Mouse (Mus musculus) limb, embryonic 11.5 days (tissue): ENCODE measurements around the gene Slc22a20. TPM values are rescaled to one million over a fixed set of nuclear protein-coding genes. Genes with fewer than 3 reads are reported as not detected.

Experiments
- ATAC-seq: fragments of 200-750 bp; cut with Nextera tagmentation; 2 replicates; pipeline ENCODE4 v1.8.0; 2017; ENCODE audit warnings: low read depth; ENCODE audit not compliant: insufficient number of reproducible peaks, low FRiP score, low TSS enrichment
- DNase-seq: peaks from one replicate; pipeline ENCODE4 v3.0.0-alpha.2; 2015; ENCODE audit warnings: low spot score
- H3K27ac ChIP-seq: fragments of 300-500 bp; sonication (generic); replicated peaks from 2 replicates; pipeline ENCODE4 v1.5.1; 2014; ENCODE audit warnings: low read depth, mild to moderate bottlenecking, low read length
- H3K27me3 ChIP-seq: fragments of 300-500 bp; sonication (generic); 2 replicates; pipeline ENCODE4 v1.6.1; 2014; ENCODE audit warnings: mild to moderate bottlenecking, low read length, mixed read lengths; ENCODE audit not compliant: control insufficient read depth, insufficient read depth
- H3K36me3 ChIP-seq: fragments of 300-500 bp; sonication (generic); 2 replicates; pipeline ENCODE4 v1.6.1; 2014; ENCODE audit warnings: mild to moderate bottlenecking, low read length, moderate library complexity, mixed read lengths; ENCODE audit not compliant: control insufficient read depth, insufficient read depth
- H3K4me1 ChIP-seq: fragments of 300-500 bp; sonication (generic); 2 replicates; pipeline ENCODE4 v1.6.1; 2014; ENCODE audit warnings: low read length, mixed read lengths; ENCODE audit not compliant: control insufficient read depth, insufficient read depth
- H3K4me2 ChIP-seq: fragments of 300-500 bp; sonication (generic); 2 replicates; pipeline ENCODE4 v1.6.1; 2014; ENCODE audit warnings: low read depth, mild to moderate bottlenecking, moderate library complexity; ENCODE audit not compliant: severe bottlenecking
- H3K4me3 ChIP-seq: fragments of 300-500 bp; sonication (generic); 2 replicates; pipeline ENCODE4 v1.5.1; 2014; ENCODE audit warnings: low read depth, low read length
- H3K9ac ChIP-seq: fragments of 300-500 bp; sonication (generic); 2 replicates; pipeline ENCODE4 v1.6.1; 2014; ENCODE audit warnings: mild to moderate bottlenecking, low read length
- H3K9me3 ChIP-seq: fragments of 300-500 bp; sonication (generic); 2 replicates; pipeline ENCODE4 v1.6.1; 2016; ENCODE audit warnings: low read length; ENCODE audit not compliant: control insufficient read depth
- WGBS: fragments of 180-500 bp; shearing (Covaris S2); extraction: QIAGEN DNeasy Blood & Tissue Kit; methylation state at CpG from one replicate; pipeline ENCODE4 v1.1.7; 2014; 5-methylcytosine and 5-hydroxymethylcytosine counted together
- polyA plus RNA-seq: library from polyadenylated mRNA; unstranded; fragments of >200 nt; fragmentation: Nextera tagmentation; extraction: Ambion mirVana; gene quantifications from 2 replicates; pipeline ENCODE4 v1.2.1, GENCODE M21; 2014

The Slc22a20 gene
- polyA plus RNA-seq, 1 experiment from 2014 or later: not detected

GRCm38 (mm10) chr19:6016532-6016931 lies 30.6 kb upstream of the Slc22a20 start:
- Histone ChIP-seq H3K9ac (no peak overlapping the region; the same call in 1 of the 2 replicates), H3K9me3 (no peaks in the 10 kb centered on the region), H3K4me1 (peaks cover 4% of the 10 kb centered on the region; the same call in 1 of the 2 replicates), H3K27me3 (peaks cover 8% of the 10 kb centered on the region; the same call in 1 of the 2 replicates), H3K4me3 (no peak overlapping the region), H3K27ac (no peak overlapping the region), H3K36me3 (no peaks in the 10 kb centered on the region), H3K4me2 (no peak overlapping the region)
- ATAC-seq (no peak), DNase-seq (peak; percentile 32)
- WGBS: 34% methylated on average over 7 of the region's 7 CpGs

- DNase-seq (peak; percentile 82), ATAC-seq (peak; percentile 76)
- no peaks in the 10 kb centered on the region for H3K9me3 ChIP-seq
- H3K27ac ChIP-seq: no peak within 1 kb of the TSS
- H3K9ac ChIP-seq: peak within 1 kb of the TSS; percentile 63
- H3K4me3 ChIP-seq: peak within 1 kb of the TSS; percentile 42
- peaks cover 4% of the 10 kb centered on the region; the same call in 1 of the 2 replicates for H3K4me1 ChIP-seq
- peaks cover 8% of the 10 kb centered on the region; the same call in 1 of the 2 replicates for H3K27me3 ChIP-seq
- H3K4me2 ChIP-seq: peak within 1 kb of the TSS; percentile 85
- no peaks in the 10 kb centered on the region for H3K36me3 ChIP-seq
- WGBS: 2% methylated on average over 40 of the region's 40 CpGs
Measured at GRCm38 (mm10) chr19:6015511-6016315, 29.8 kb upstream of the Slc22a20 start, which contains the start of gene Capn1. Capn1 (minus strand) TSS chr19:6015897.

GRCm38 (mm10) chr19:6014991-6015510 lies 29.1 kb upstream of the Slc22a20 start:
- peak; percentile 48 for DNase-seq
- 2% methylated on average over 16 of the region's 18 CpGs for WGBS
- peaks cover 4% of the 10 kb centered on the region; the same call in 1 of the 2 replicates for H3K4me1 ChIP-seq
- peak overlapping the region; percentile 63 for H3K9ac ChIP-seq
- H3K27me3 ChIP-seq: peaks cover 8% of the 10 kb centered on the region; the same call in 1 of the 2 replicates
- H3K9me3 ChIP-seq: no peaks in the 10 kb centered on the region
- peak overlapping the region; percentile 85 for H3K4me2 ChIP-seq
- peak overlapping the region; percentile 42 for H3K4me3 ChIP-seq
- peak; percentile 23 for ATAC-seq
- H3K27ac ChIP-seq: no peak overlapping the region
- no peaks in the 10 kb centered on the region for H3K36me3 ChIP-seq

GRCm38 (mm10) chr19:6013691-6014090 lies 27.7 kb upstream of the Slc22a20 start:
- Histone ChIP-seq H3K4me2 (no peak overlapping the region), H3K27me3 (peaks cover 8% of the 10 kb centered on the region; the same call in 1 of the 2 replicates), H3K9ac (no peak overlapping the region), H3K9me3 (no peaks in the 10 kb centered on the region), H3K27ac (no peak overlapping the region), H3K4me3 (no peak overlapping the region), H3K36me3 (no peaks in the 10 kb centered on the region), H3K4me1 (peaks cover 4% of the 10 kb centered on the region; the same call in 1 of the 2 replicates)
- no peak for ATAC-seq
- no peak for DNase-seq
- WGBS: 84% methylated on average over 10 of the region's 10 CpGs

GRCm38 (mm10) chr19:6009137-6009536 lies 23.2 kb upstream of the Slc22a20 start:
- ATAC-seq (no peak), DNase-seq (no peak)
- H3K4me3 ChIP-seq: no peak overlapping the region
- no peak overlapping the region for H3K4me2 ChIP-seq
- no peaks in the 10 kb centered on the region for H3K9me3 ChIP-seq
- no peak overlapping the region for H3K9ac ChIP-seq
- no peak overlapping the region for H3K27ac ChIP-seq
- H3K27me3 ChIP-seq: no peaks in the 10 kb centered on the region
- H3K4me1 ChIP-seq: no peaks in the 10 kb centered on the region; the same call in 1 of the 2 replicates
- WGBS: 77% methylated on average over 8 of the region's 8 CpGs
- H3K36me3 ChIP-seq: no peaks in the 10 kb centered on the region

GRCm38 (mm10) chr19:6007013-6007412 lies 21.1 kb upstream of the Slc22a20 start:
- 55% methylated on average over 13 of the region's 13 CpGs for WGBS
- no peak for ATAC-seq
- H3K36me3 ChIP-seq: no peaks in the 10 kb centered on the region

GRCm38 (mm10) chr19:6005541-6005940 lies 19.6 kb upstream of the Slc22a20 start:
- 74% methylated on average over 11 of the region's 11 CpGs for WGBS
- Histone ChIP-seq H3K9me3 (no peaks in the 10 kb centered on the region), H3K4me1 (no peaks in the 10 kb centered on the region; the same call in 1 of the 2 replicates), H3K27ac (no peak overlapping the region), H3K36me3 (no peaks in the 10 kb centered on the region), H3K4me2 (no peak overlapping the region), H3K27me3 (no peaks in the 10 kb centered on the region), H3K9ac (no peak overlapping the region), H3K4me3 (no peak overlapping the region)
- ATAC-seq (no peak), DNase-seq (no peak)

More at GRCm38 (mm10) chr19:6007013-6007412, 21.1 kb upstream of the Slc22a20 start:
- no peak for DNase-seq
- Histone ChIP-seq H3K27me3 (no peaks in the 10 kb centered on the region), H3K9me3 (no peaks in the 10 kb centered on the region), H3K4me1 (no peaks in the 10 kb centered on the region; the same call in 1 of the 2 replicates), H3K9ac (no peak overlapping the region), H3K4me3 (no peak overlapping the region), H3K27ac (no peak overlapping the region), H3K4me2 (no peak overlapping the region)

- Histone ChIP-seq H3K4me1 (no peaks in the 10 kb centered on the region), H3K9me3 (no peaks in the 10 kb centered on the region), H3K36me3 (no peaks in the 10 kb centered on the region), H3K4me3 (no peak overlapping the region), H3K27me3 (no peaks in the 10 kb centered on the region), H3K9ac (no peak overlapping the region), H3K4me2 (no peak overlapping the region), H3K27ac (no peak overlapping the region)
- no peak for DNase-seq
- no peak for ATAC-seq
- 77% methylated on average over 5 of the region's 5 CpGs for WGBS
Measured at GRCm38 (mm10) chr19:5999969-6000368, 14.0 kb upstream of the Slc22a20 start.
